Mouse (Mus musculus): ENCODE measurements around the gene Oas1g. TPM values are rescaled to one million over a fixed set of nuclear protein-coding genes. Genes with fewer than 3 reads are reported as not detected.
"Not testable (repeated sequence)": the region's sequence is repeated elsewhere in the genome, so short reads cannot be mapped to it uniquely, and the experiment has no call there.

The Oas1g gene
- total and polyA plus RNA-seq, 3 experiments: not detected

DNA sequence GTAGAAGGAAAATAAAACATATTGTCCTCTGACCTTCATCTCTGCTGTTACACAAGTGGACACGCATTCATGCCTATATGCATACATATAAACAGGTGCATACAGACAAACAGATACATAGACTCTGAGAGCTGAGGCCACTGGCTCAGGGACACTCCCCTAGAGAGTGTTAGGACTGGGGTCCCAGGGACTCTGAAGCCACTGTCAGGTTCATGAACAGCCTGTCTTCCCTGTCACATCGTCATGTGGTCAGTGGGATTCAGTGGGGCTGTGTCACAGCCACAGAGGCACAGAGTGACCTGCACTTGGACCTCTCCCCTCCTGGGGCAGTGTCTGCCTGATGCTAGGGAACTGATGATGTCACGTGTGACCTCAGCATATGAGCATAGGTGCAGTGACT is 32.9 kb upstream of the Oas1g start:
- H3K79me2 ChIP-seq (ENCODE audit: control insufficient read depth, insufficient read depth, low read length, poor library complexity): no peaks in the 10 kb centered on the region

DNA sequence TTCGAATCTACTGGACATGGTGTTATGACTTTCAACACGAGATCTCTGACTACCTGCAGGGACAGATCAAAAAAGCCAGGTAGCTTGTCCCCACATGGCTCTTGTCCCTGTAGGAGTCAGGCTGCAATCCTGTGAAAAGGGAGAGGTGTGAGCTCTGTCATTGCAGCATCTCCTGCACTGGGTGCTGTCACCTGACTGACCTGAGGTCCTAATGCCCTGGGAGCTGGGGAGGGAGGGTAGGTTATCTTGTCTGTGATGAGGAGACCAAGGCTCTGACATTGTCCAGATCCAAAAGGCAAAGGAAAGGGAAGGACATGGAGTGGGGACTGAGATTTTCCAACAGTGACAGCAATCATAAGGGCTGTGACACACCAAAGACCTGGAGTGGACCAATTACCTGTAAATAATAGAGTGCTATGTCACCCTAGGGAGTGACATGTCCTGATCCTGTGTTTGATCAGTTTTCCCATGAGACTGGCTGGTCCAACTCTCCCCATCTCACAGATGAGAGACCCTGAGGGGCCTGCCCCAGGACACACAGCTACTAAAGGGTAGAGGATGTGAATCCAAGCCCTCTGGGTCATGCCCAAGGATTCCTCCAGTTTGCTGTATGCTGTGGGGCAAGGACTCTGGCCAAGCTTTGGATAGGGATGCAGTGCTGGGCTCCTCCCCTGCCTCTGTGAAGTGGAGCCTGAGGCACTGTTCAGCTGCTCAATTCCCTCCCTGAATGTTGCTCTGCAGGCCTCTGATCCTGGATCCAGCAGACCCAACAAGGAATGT is 31.9 kb upstream of the Oas1g start:
- H3K79me2 ChIP-seq (ENCODE audit: control insufficient read depth, insufficient read depth, low read length, poor library complexity): not testable (repeated sequence)

More for the DNA sequence above, 32.9 kb upstream of the Oas1g start:
- H3K27me3 ChIP-seq (ENCODE audit: control insufficient read depth in 1 of 2, insufficient read depth in 2 of 2, low read length in 2 of 2): no peaks in the 10 kb centered on the region
- no peak for DNase-seq (ENCODE audit: low read depth, low spot score)
- no peak overlapping the region for H3K27ac ChIP-seq (ENCODE audit: control insufficient read depth, low read depth, low read length)
- H3K9ac ChIP-seq (ENCODE audit: control insufficient read depth, low read depth, low read length, poor library complexity, severe bottlenecking): no peak overlapping the region
- no peaks in the 10 kb centered on the region for H3K4me1 ChIP-seq (ENCODE audit: control insufficient read depth in 1 of 2, insufficient read depth in 2 of 2, low read length in 2 of 2)
- TF ChIP-seq CHD2 (IDR thresholded peaks at IDR 0.05; ENCODE audit: low read length) (no peak), ETS1 (IDR thresholded peaks at IDR 0.05; ENCODE audit: low read depth, low read length) (no peak), ZNF384 (IDR thresholded peaks at IDR 0.05; ENCODE audit: low read depth, low read length) (no peak), MYC (IDR thresholded peaks at IDR 0.05; ENCODE audit: low read depth, low read length) (no peak), KAT2A (conservative IDR thresholded peaks at IDR 0.05; ENCODE audit: low read depth, low read length) (no peak), MAFK (IDR thresholded peaks at IDR 0.05; ENCODE audit: borderline replicate concordance, low read depth, low read length) (no peak), GATA1 (IDR thresholded peaks at IDR 0.05; ENCODE audit: low read depth, low read length) (no peak), RCOR1 (IDR thresholded peaks at IDR 0.05; ENCODE audit: low read depth, low read length) (no peak), HCFC1 (IDR thresholded peaks at IDR 0.05; ENCODE audit: low read depth, low read length) (no peak), ZC3H11A (IDR thresholded peaks at IDR 0.05; ENCODE audit: low read depth, low read length) (no peak), MYB (IDR thresholded peaks at IDR 0.05; ENCODE audit: low read depth, low read length) (no peak), BHLHE40 (IDR thresholded peaks at IDR 0.05; ENCODE audit: borderline replicate concordance, low read depth, low read length) (no peak), CTCF (IDR thresholded peaks at IDR 0.05 in 2 of 3, conservative IDR thresholded peaks at IDR 0.05 in 1 of 3; ENCODE audit: control insufficient read depth in 1 of 3, insufficient read depth in 1 of 3, low read depth in 2 of 3, low read length in 3 of 3, poor library complexity in 1 of 3, severe bottlenecking in 1 of 3) (no peak), GABPA (IDR thresholded peaks at IDR 0.05; ENCODE audit: low read depth, low read length) (no peak), POLR2AphosphoS5 (IDR thresholded peaks at IDR 0.05; ENCODE audit: borderline replicate concordance, low read depth, low read length) (no peak), EP300 (IDR thresholded peaks at IDR 0.05; ENCODE audit: low read depth in 1 of 2, low read length in 2 of 2) (no peak), TBP (IDR thresholded peaks at IDR 0.05; ENCODE audit: low read depth, low read length) (no peak), POLR2A (IDR thresholded peaks at IDR 0.05; ENCODE audit: control insufficient read depth in 1 of 2, insufficient read depth in 1 of 2, low read depth in 1 of 2, low read length in 2 of 2, poor library complexity in 1 of 2) (no peak), JUND (IDR thresholded peaks at IDR 0.05; ENCODE audit: low read depth, low read length) (no peak)
- no peaks in the 10 kb centered on the region for H3K9me3 ChIP-seq (replicated peaks; ENCODE audit: insufficient read depth, low read length)
- H3K36me3 ChIP-seq (ENCODE audit: control insufficient read depth in 1 of 2, insufficient read depth in 2 of 2, low read length in 2 of 2): no peaks in the 10 kb centered on the region
- no peak overlapping the region for H3K4me3 ChIP-seq (ENCODE audit: control insufficient read depth in 1 of 2, insufficient read depth in 1 of 2, low read depth in 2 of 2, low read length in 2 of 2)

DNA sequence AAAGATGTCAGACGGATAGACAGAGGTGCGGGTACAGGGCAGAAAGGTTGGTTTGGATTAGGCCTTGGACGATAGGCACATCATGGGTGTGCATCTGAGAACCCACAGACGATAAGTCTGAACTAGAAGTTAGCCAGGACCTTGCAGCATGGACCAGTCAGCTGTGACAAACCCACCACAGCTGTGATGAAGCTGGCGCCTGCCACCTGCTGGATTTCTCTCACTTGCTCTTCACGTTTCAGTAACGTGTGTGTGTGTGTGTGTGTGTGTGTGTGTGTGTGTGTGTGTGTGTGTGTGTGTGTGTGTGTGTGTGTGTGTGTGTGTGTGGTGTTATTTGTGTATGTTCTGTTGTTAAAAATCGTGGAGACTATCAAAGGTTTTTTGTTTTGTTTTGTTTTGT is 26.8 kb upstream of the Oas1g start, which contains the start of gene Oas1d:
Oas1d (plus strand) TSS at position 333 of the 400 bp plus-strand sequence.
- not testable (repeated sequence) for H3K27me3 ChIP-seq (ENCODE audit: control insufficient read depth in 1 of 2, insufficient read depth in 2 of 2, low read length in 2 of 2); H3K36me3 ChIP-seq (ENCODE audit: control insufficient read depth in 1 of 2, insufficient read depth in 2 of 2, low read length in 2 of 2); H3K9ac ChIP-seq (ENCODE audit: control insufficient read depth, low read depth, low read length, poor library complexity, severe bottlenecking); H3K9me3 ChIP-seq (replicated peaks; ENCODE audit: insufficient read depth, low read length); H3K4me3 ChIP-seq (ENCODE audit: control insufficient read depth in 1 of 2, insufficient read depth in 1 of 2, low read depth in 2 of 2, low read length in 2 of 2); H3K79me2 ChIP-seq (ENCODE audit: control insufficient read depth, insufficient read depth, low read length, poor library complexity); H3K4me1 ChIP-seq (ENCODE audit: control insufficient read depth in 1 of 2, insufficient read depth in 2 of 2, low read length in 2 of 2); H3K27ac ChIP-seq (ENCODE audit: control insufficient read depth, low read depth, low read length); DNase-seq (ENCODE audit: low read depth, low spot score)

More for the DNA sequence above, 31.9 kb upstream of the Oas1g start:
- DNase-seq (ENCODE audit: low read depth, low spot score); H3K27me3 ChIP-seq (ENCODE audit: control insufficient read depth in 1 of 2, insufficient read depth in 2 of 2, low read length in 2 of 2); H3K4me1 ChIP-seq (ENCODE audit: control insufficient read depth in 1 of 2, insufficient read depth in 2 of 2, low read length in 2 of 2); H3K36me3 ChIP-seq (ENCODE audit: control insufficient read depth in 1 of 2, insufficient read depth in 2 of 2, low read length in 2 of 2); H3K9ac ChIP-seq (ENCODE audit: control insufficient read depth, low read depth, low read length, poor library complexity, severe bottlenecking); H3K4me3 ChIP-seq (ENCODE audit: control insufficient read depth in 1 of 2, insufficient read depth in 1 of 2, low read depth in 2 of 2, low read length in 2 of 2); H3K27ac ChIP-seq (ENCODE audit: control insufficient read depth, low read depth, low read length); H3K9me3 ChIP-seq (replicated peaks; ENCODE audit: insufficient read depth, low read length): not testable (repeated sequence)
